Mouse (Mus musculus) heart, postnatal 0 days (tissue): ENCODE data around the gene Bcan.

Source experiments
- CTCF ChIP-seq: IDR thresholded peaks from 2 replicates; pipeline ENCODE4 v1.5.1; 2016; ENCODE audit warnings: antibody characterized with exemption, control low read depth, low read depth
- EP300 ChIP-seq: IDR thresholded peaks from 2 replicates; pipeline ENCODE4 v1.6.1; 2016; ENCODE audit warnings: antibody characterized with exemption, low read depth

GRCm38 (mm10) chr3:87948378-87949265, 51.4 kb downstream of the Bcan start, which contains the start of gene Crabp2:
- TF ChIP-seq CTCF: no peak
- TF ChIP-seq EP300: no peak
